Mouse (Mus musculus) liver, postnatal 0 days (tissue): ENCODE results near the gene Atxn3. TPM values are rescaled to one million over a fixed set of nuclear protein-coding genes. Genes with fewer than 3 reads are reported as not detected.

Experiments used
- ATAC-seq: fragments of 200-750 bp; cut with Nextera tagmentation; 2 replicates; pipeline ENCODE4 v1.8.0; 2017; ENCODE audit warnings: mild to moderate bottlenecking, moderate library complexity
- DNase-seq: peaks from one replicate; pipeline ENCODE4 v3.0.0-alpha.2; 2016
- H3K27ac ChIP-seq: fragments of 300-500 bp; sonication (generic); 2 replicates; pipeline ENCODE4 v1.5.1; 2014; ENCODE audit warnings: antibody characterized with exemption, moderate library complexity, mild to moderate bottlenecking, low read depth
- H3K27me3 ChIP-seq: fragments of 300-500 bp; sonication (generic); 2 replicates; pipeline ENCODE4 v1.6.1; 2014; ENCODE audit warnings: low read length, control low read depth, mixed read lengths; ENCODE audit not compliant: insufficient read depth
- H3K36me3 ChIP-seq: fragments of 300-500 bp; sonication (generic); replicated peaks from 2 replicates; pipeline ENCODE4 v1.6.1; 2014; ENCODE audit warnings: mild to moderate bottlenecking, control low read depth, low read length, moderate library complexity, mixed read lengths; ENCODE audit not compliant: insufficient read depth
- H3K4me1 ChIP-seq: fragments of 300-500 bp; sonication (generic); 2 replicates; pipeline ENCODE4 v1.6.1; 2014; ENCODE audit warnings: antibody characterized with exemption, mild to moderate bottlenecking, control low read depth; ENCODE audit not compliant: insufficient read depth
- H3K4me2 ChIP-seq: fragments of 300-500 bp; sonication (generic); 2 replicates; pipeline ENCODE4 v1.6.1; 2014; ENCODE audit warnings: low read depth, mild to moderate bottlenecking, low read length, moderate library complexity, mixed read lengths
- H3K4me3 ChIP-seq: fragments of 300-500 bp; sonication (generic); 2 replicates; pipeline ENCODE4 v1.5.1; 2014; ENCODE audit warnings: low read depth, low read length
- H3K9ac ChIP-seq: fragments of 300-500 bp; sonication (generic); replicated peaks from 2 replicates; pipeline ENCODE4 v1.6.1; 2014; ENCODE audit warnings: mild to moderate bottlenecking, moderate library complexity
- H3K9me3 ChIP-seq: fragments of 300-500 bp; sonication (generic); 2 replicates; pipeline ENCODE4 v1.6.1; 2016; ENCODE audit warnings: mild to moderate bottlenecking, control low read depth, low read length, mixed read lengths
- CTCF ChIP-seq: sonication (generic); IDR thresholded peaks from 2 replicates; pipeline ENCODE4 v1.5.1; 2016; ENCODE audit warnings: antibody characterized with exemption, low read depth
- EP300 ChIP-seq: IDR thresholded peaks from 2 replicates; pipeline ENCODE4 v1.6.1; 2016; ENCODE audit warnings: antibody characterized with exemption, low read depth, mild to moderate bottlenecking
- WGBS: fragments of 180-500 bp; shearing (Covaris S2); extraction: QIAGEN DNeasy Blood & Tissue Kit; methylation state at CpG from one replicate; pipeline ENCODE4 v1.1.7; 2014; ENCODE audit not compliant: insufficient replicate concordance; 5-methylcytosine and 5-hydroxymethylcytosine counted together
- polyA plus RNA-seq: library from polyadenylated mRNA; unstranded; fragments of >200 nt; fragmentation: Nextera tagmentation; extraction: Ambion mirVana; gene quantifications from 2 replicates; pipeline ENCODE4 v1.2.1, GENCODE M21; 2015

The Atxn3 gene
- polyA plus RNA-seq, 1 experiment from 2014 or later: 7.6 TPM

- DNase-seq: no peak
- 91% methylated on average over 9 of the region's 9 CpGs for WGBS
These were observed 24.9 kb upstream of the Atxn3 start for GRCm38 (mm10) chr12:101982977-101983376.

DNA sequence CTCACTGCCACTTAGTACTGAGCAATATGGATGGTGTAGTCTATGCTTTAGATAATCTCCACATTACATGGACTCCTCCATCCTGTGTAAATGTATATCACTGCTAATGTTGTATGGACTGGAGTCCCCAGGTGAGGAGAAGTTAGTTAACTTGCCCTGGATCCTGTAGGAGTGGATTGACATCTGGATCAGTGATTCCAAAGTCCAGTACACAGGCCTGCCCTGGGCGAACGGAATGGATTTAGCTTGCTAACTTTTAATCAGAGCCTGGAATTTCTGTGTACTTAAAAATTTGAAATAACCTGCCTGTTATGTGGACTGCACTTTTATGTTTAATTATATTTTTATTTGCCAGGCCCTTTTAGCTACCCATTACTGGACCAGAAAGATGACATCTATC is 23.5 kb upstream of the Atxn3 start:
- Histone ChIP-seq H3K9me3 (no peaks in the 10 kb centered on the region), H3K27me3 (no peaks in the 10 kb centered on the region), H3K4me1 (peaks cover 32% of the 10 kb centered on the region), H3K36me3 (peaks cover 35% of the 10 kb centered on the region), H3K4me3 (no peak overlapping the region), H3K9ac (no peak overlapping the region), H3K27ac (peak overlapping the region; percentile 3; the same call in 1 of the 2 replicates), H3K4me2 (no peak overlapping the region)
- no peak for TF ChIP-seq CTCF
- no peak for TF ChIP-seq EP300
- ATAC-seq (peak; percentile 52; the same call in 1 of the 2 replicates), DNase-seq (no peak)
- WGBS: 67% methylated on average over 2 of the region's 2 CpGs

More at GRCm38 (mm10) chr12:101982977-101983376, 24.9 kb upstream of the Atxn3 start:
- no peak overlapping the region for H3K4me2 ChIP-seq
- no peak overlapping the region for H3K27ac ChIP-seq
- peaks cover 48% of the 10 kb centered on the region for H3K36me3 ChIP-seq
- peaks cover 19% of the 10 kb centered on the region for H3K4me1 ChIP-seq
- TF ChIP-seq CTCF: no peak
- TF ChIP-seq EP300: no peak
- H3K4me3 ChIP-seq: no peak overlapping the region
- no peak for ATAC-seq
- no peaks in the 10 kb centered on the region for H3K27me3 ChIP-seq
- no peaks in the 10 kb centered on the region for H3K9me3 ChIP-seq
- H3K9ac ChIP-seq: no peak overlapping the region

GRCm38 (mm10) chr12:101980266-101980665 is 22.2 kb upstream of the Atxn3 start:
- TF ChIP-seq EP300 (no peak), CTCF (no peak)
- H3K4me3 ChIP-seq: no peak overlapping the region
- peaks cover 27% of the 10 kb centered on the region for H3K36me3 ChIP-seq
- no peaks in the 10 kb centered on the region for H3K9me3 ChIP-seq
- H3K27ac ChIP-seq: peak overlapping the region; percentile 64
- no peak for ATAC-seq
- peaks cover 33% of the 10 kb centered on the region for H3K4me1 ChIP-seq
- DNase-seq: peak; percentile 50
- H3K4me2 ChIP-seq: peak overlapping the region; percentile 30; the same call in 1 of the 2 replicates
- H3K9ac ChIP-seq: no peak overlapping the region
- WGBS: 33% methylated on average over 5 of the region's 5 CpGs
- no peaks in the 10 kb centered on the region for H3K27me3 ChIP-seq

DNA sequence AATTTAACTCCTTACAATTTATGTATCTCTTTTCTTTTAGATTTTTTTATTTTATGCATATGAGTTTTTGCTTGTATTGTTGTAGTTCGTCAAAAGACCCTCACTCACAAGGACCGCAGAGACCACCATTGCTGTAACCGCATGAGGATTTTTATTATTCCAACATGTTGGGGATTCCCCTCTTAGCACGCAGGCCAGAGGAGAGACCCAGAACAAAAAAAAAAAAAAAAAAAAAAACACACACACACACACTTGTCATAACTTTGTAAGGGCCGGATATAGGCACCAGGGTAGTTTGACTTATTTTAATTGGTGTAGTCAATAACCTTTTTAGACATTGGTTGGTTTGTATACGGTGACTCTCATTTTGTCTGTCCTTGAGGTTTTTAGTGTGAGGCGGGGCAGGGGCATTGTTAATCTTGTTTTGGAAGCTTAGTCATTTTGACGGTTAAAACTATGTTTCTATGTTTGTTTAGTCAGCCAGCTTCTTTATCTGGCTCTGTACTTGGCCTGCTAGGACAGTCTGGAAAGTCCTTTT is 21.2 kb upstream of the Atxn3 start:
- 48% methylated on average over 8 of the region's 8 CpGs for WGBS
- H3K4me2 ChIP-seq: no peak overlapping the region
- no peak for DNase-seq
- H3K4me1 ChIP-seq: peaks cover 35% of the 10 kb centered on the region
- no peak for ATAC-seq
- no peak overlapping the region for H3K4me3 ChIP-seq
- TF ChIP-seq EP300 (peak; percentile 56; the same call in 1 of the 2 replicates), CTCF (no peak)
- H3K36me3 ChIP-seq: peaks cover 18% of the 10 kb centered on the region
- no peaks in the 10 kb centered on the region for H3K9me3 ChIP-seq
- no peaks in the 10 kb centered on the region for H3K27me3 ChIP-seq
- H3K9ac ChIP-seq: no peak overlapping the region
- peak overlapping the region; percentile 64 for H3K27ac ChIP-seq

DNA sequence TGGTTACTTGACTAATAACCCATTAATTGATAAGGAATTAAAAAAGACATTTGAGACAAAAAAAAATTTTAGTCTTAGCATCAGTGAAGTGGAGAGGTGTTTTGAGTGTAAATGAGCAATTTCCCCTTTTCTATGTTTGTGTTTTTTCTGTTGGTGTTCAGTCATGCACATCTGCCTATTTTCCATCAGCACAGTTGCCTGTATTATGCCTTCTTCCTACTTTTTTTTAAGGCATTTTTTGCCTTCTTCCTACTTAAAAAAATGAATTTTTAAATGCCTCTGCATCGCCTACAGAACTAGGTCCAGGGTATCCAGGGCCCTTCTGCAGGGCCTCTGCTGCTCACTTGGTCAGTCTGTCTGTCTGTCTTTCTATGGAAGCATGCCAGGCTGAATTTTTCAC is 20.5 kb upstream of the Atxn3 start:
- Histone ChIP-seq H3K4me3 (no peak overlapping the region), H3K27me3 (no peaks in the 10 kb centered on the region), H3K9me3 (no peaks in the 10 kb centered on the region), H3K27ac (peak overlapping the region; percentile 73), H3K9ac (no peak overlapping the region), H3K36me3 (peaks cover 11% of the 10 kb centered on the region), H3K4me2 (peak overlapping the region; percentile 79), H3K4me1 (peaks cover 36% of the 10 kb centered on the region)
- no peak for TF ChIP-seq EP300
- TF ChIP-seq CTCF: no peak
- DNase-seq (no peak), ATAC-seq (no peak)
- WGBS: 69% methylated on average over 1 of the region's 1 CpGs

GRCm38 (mm10) chr12:101978162-101978561 is 20.1 kb upstream of the Atxn3 start:
- H3K27me3 ChIP-seq: no peaks in the 10 kb centered on the region
- H3K4me3 ChIP-seq: no peak overlapping the region
- H3K4me1 ChIP-seq: peaks cover 36% of the 10 kb centered on the region
- no peak overlapping the region for H3K9ac ChIP-seq
- H3K9me3 ChIP-seq: no peaks in the 10 kb centered on the region
- ATAC-seq (no peak), DNase-seq (no peak)
- no peak for TF ChIP-seq CTCF
- 0 out of 2 replicates have a peak, but pooled peaks have one; percentile 48 for TF ChIP-seq EP300
- peak overlapping the region; percentile 73 for H3K27ac ChIP-seq
- WGBS: 46% methylated on average over 5 of the region's 5 CpGs
- H3K36me3 ChIP-seq: peaks cover 7% of the 10 kb centered on the region; the same call in 1 of the 2 replicates
- H3K4me2 ChIP-seq: peak overlapping the region; percentile 79
